Mouse (Mus musculus) adipocyte (in vitro differentiated cells): ENCODE results near the gene Eddm3b.
A peak's percentile ranks its signal among the peaks of the same experiment; 100 is the strongest.

Source experiments
- DNase-seq: peaks from one replicate; pipeline ENCODE4 v3.0.0-alpha.2; 2016; ENCODE audit warnings: low spot score

The Eddm3b gene

GRCm38 (mm10) chr14:51094921-51095320, 19.3 kb upstream of the Eddm3b start:
- DNase-seq, result no peak

- no peak for DNase-seq
These were observed 18.3 kb upstream of the Eddm3b start for GRCm38 (mm10) chr14:51095736-51096524.

GRCm38 (mm10) chr14:51098300-51098699, 15.9 kb upstream of the Eddm3b start:
- peak; percentile 54 for DNase-seq

GRCm38 (mm10) chr14:51098921-51099320, 15.3 kb upstream of the Eddm3b start:
- no peak for DNase-seq

- no peak for DNase-seq
These were observed 12.9 kb upstream of the Eddm3b start for GRCm38 (mm10) chr14:51101284-51101683.

- peak; percentile 80 for DNase-seq
These were observed 11.0 kb upstream of the Eddm3b start for GRCm38 (mm10) chr14:51103217-51103616.

- no peak for DNase-seq
These were observed 9.9 kb upstream of the Eddm3b start for GRCm38 (mm10) chr14:51104366-51104765.

- DNase-seq, result no peak
These were observed 7.7 kb upstream of the Eddm3b start for GRCm38 (mm10) chr14:51106449-51106967.

GRCm38 (mm10) chr14:51111966-51112365, 2.3 kb upstream of the Eddm3b start:
- DNase-seq, result no peak

- no peak for DNase-seq
These were observed 750 bp upstream of the Eddm3b start for GRCm38 (mm10) chr14:51113476-51113875.

- DNase-seq, result no peak
These were observed 11.5 kb downstream of the Eddm3b start for GRCm38 (mm10) chr14:51125684-51126083.

GRCm38 (mm10) chr14:51127648-51128258, 13.5 kb downstream of the Eddm3b start:
- DNase-seq, result no peak

GRCm38 (mm10) chr14:51128775-51129623, 14.8 kb downstream of the Eddm3b start:
- no peak for DNase-seq

GRCm38 (mm10) chr14:51129624-51129975, 15.4 kb downstream of the Eddm3b start:
- DNase-seq, result no peak

GRCm38 (mm10) chr14:51130315-51130940, 16.2 kb downstream of the Eddm3b start:
- no peak for DNase-seq

GRCm38 (mm10) chr14:51131086-51131815, 17.0 kb downstream of the Eddm3b start:
- no peak for DNase-seq

GRCm38 (mm10) chr14:51132372-51132771, 18.1 kb downstream of the Eddm3b start:
- DNase-seq, result no peak

GRCm38 (mm10) chr14:51140342-51140741, 26.1 kb downstream of the Eddm3b start:
- peak; percentile 57 for DNase-seq

- DNase-seq, result no peak
These were observed 27.9 kb downstream of the Eddm3b start for GRCm38 (mm10) chr14:51142119-51142518.

- DNase-seq, result no peak
These were observed 28.3 kb downstream of the Eddm3b start for GRCm38 (mm10) chr14:51142568-51142967.

- peak; percentile 53 for DNase-seq
These were observed 29.1 kb downstream of the Eddm3b start for GRCm38 (mm10) chr14:51143287-51143686.
